Mouse (Mus musculus) NIH3T3 (cell line): Measurements from ENCODE around the gene Foxj3.
"Not testable (repeated sequence)": the region's sequence is repeated elsewhere in the genome, so short reads cannot be mapped to it uniquely, and the experiment has no call there.

Source experiments
- DNase-seq: peaks from one replicate; pipeline ENCODE4 v3.0.0-alpha.2; 2012; ENCODE audit warnings: low read depth

The Foxj3 gene

DNA sequence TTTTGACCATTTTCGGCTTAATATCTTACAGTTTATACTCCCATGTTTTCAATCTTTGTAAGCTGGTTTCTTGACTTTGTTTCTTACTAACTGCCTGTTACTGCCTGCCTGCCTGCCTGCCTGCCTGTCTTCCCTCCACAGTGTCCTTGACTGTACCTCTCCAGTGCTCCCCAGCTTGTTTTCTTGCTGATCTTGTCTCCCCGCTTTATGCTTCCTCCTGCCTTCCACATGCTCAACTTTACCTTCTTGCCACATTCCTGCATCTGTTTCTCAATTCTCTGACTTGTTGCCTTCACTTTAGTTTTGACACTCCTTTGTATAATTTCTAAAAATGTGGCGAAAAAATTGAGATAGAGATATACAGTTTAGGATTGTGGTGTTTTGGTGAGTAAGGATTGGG, 35.9 kb downstream of the Foxj3 start:
- DNase-seq: no peak

DNA sequence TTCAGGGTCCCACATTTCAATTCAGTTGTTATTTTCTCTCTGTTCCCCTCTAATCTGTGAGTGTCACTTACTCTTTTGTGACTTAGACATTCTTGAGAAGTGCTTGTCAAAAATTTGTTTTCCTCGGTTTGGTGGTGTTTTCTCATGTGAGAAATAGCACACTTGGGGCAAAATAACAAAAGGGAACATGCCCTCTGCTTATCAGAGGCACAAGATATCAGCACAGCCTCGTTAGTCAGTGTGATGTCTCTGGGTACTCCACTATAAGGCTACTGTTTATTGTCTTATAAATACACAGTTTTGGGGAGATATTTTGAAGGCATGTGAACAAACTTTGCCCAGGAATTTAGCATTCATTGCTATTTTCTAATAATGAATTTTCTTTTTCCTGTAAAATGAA, 37.7 kb downstream of the Foxj3 start:
- no peak for DNase-seq

DNA sequence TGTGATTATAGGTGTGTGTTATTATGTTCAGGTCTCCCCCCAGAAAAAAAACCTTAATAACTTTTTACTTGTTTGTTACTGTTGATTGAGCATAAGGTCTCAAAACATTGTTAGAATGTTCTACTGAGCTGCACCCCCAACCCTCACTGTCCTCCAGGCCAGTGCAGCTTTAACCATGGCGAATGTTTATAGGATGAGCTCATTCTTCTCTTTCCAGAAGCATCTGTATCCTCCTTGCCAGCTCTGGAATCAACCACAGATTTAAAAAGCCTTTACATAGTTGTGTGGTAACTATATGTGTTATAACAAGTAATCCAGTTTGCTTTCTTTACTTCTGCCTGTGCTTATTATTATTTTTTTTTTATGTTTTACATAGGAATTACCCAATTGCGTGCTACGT, 38.7 kb downstream of the Foxj3 start:
- DNase-seq: peak; percentile 52

DNA sequence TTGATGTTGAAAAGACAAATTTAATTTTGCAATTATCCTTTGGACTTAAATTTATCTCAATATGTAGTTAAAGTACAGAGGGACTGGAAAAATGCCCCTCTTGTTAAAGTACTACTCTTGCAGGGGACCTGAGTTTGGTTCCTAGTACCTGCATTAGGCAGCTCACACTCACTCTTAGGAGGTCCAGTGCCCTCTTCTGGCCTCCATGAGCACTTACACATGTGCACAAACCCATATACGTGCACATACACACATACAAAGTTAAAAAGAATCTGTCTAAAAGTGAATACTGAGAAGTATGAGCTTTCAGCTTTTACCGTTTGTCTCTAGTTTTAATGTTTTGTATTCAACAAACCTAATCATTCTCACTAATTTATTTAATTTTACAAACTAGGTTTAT, 51.2 kb downstream of the Foxj3 start:
- DNase-seq: no peak

DNA sequence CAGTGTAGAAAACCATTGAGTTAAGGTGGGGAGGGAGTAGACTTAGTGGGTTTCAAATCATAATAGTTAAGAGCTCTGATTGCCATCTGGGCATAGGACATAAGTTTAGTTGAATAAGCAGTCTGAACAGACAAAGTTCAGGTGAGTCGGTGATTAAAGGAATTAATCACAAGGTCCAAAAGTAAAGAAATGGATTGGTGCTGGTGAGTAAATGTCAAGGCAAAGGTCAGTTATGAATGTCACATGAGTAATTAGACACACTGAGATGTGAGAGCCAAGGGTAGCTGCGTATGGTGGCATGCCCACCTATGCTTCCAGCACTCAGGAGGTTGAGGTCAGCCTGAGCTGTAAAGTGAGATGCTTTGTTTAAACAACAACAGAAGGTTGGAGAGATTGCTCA, 52.6 kb downstream of the Foxj3 start:
- DNase-seq: no peak

DNA sequence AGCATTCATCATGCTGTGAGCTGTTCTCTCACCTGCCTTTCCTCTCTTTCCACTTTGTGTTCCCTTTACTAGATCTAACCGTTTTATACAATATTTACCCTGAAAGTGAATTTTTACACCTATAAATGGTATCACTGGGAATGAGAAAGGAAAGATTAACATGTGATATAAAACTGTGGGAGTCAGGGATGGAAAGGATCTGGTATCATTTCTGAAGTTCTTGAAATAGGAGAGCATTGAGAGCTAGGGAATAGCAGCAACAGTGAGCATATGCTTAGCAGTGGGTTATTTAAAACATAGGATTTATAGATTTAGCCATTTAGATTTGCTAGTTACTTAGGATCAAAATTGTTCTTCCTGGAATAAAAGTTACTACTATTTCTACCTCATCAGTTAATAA, 53.2 kb downstream of the Foxj3 start:
- no peak for DNase-seq

DNA sequence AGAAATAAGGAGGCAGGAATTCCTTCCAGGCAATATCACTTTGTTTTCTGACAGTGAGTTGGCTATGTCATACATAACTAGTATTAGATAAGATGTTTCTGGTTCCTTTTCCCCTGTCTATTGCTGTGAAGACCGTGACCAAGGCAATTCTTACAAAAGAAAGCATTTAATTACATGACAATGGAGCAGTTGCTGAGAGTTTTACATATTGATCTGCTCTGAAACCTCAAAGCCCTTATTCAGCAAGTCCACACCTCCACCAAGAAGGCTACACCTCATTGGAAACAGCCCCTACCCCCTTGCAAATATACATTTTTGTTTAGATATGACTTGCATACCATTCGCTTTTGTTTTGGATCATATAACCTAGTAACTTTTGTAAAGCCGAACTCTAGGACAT, 55.7 kb downstream of the Foxj3 start:
- no peak for DNase-seq

DNA sequence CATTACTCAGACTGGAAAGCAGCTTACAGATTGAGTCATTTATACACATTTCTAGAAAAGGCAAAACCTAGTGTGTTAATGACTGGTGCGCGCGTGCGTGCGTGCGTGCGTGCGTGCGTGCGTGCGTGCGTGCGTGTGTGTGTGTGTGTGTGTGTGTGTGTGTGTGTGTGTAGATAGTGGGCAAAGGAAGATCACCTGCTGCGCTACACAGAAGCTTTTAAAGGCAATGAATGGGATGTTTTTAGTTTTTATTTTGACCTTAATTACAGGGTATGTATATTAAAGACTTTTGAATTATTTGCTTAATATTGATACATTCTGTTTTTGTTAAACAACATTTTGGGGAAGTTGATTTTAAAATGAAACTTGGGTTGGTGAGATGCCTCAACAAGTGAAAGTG, 57.5 kb downstream of the Foxj3 start:
- no peak for DNase-seq

DNA sequence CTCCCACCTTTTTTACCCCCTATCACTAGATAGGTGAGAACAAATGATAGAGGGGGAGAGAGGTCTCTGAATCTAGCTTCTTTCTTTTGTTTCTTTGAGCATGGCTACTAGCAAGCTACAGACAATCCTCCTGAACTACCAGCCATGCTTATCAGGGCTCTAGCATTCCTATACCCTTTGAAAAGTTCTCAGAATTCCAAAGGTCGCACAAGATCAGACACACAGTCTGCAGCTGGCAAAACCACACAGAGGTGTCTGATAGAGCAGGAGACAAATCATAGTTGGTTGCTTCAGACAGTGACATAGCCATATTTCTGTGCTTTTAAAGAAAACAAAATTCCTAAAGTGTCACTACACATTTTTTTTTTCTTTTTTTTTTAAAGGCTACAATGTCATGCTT, 62.8 kb downstream of the Foxj3 start:
- DNase-seq: no peak

DNA sequence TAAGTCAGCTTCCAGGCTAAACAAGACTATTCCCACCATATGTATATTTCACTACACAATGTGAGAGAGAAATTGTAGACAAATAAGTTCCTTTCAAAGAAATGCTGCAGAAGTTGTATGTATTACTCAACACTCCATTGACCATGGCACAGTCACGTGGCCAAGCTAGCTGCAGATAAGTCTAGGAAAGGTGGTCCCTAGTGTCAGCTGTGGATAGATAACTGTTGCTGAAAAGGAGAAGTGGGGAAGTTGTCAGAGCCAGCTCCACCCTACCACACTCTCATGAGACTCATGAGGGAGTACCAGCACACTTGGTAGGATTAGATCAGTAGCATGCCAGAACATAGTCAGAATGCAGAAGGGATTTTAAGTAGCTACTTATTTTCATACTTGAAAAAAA, 72.7 kb downstream of the Foxj3 start:
- DNase-seq: no peak

DNA sequence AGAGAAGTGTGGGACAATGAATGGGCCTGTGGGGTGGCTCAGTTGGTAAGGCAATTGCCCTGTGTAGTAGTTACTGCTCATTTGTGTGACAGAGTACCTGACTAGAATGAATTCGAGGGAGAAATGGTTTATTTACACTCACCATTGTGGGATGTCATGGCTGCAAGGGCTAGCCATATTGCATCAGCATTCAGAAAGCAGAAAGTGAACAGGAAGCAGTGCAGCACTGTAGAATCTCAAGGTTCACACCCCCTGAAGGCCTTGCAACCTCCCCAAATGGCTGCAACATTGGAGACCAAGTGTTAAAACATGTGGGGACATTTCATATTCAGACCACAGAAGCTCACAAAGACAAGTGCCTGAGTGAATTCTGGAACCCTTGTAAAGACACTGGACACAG, 77.3 kb downstream of the Foxj3 start:
- no peak for DNase-seq

DNA sequence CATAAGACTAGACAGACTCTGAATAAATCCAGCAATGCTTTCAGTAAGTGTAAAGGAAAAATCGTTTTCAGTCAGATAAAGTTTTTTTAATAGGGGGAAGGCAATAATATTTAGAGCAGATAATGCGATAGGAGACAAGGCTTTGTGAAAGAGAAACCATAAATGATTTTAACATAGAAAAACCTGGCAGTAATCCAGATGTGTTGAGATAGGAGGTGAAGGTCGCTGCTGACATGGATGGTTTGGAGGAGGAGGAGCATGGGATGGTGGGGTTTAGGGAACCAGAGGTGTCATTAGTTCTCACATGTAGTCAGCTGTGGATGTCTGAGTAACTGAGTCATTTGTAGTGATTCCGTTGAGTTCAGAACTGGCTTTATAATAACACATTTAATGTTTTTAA, 77.9 kb downstream of the Foxj3 start:
- no peak for DNase-seq

DNA sequence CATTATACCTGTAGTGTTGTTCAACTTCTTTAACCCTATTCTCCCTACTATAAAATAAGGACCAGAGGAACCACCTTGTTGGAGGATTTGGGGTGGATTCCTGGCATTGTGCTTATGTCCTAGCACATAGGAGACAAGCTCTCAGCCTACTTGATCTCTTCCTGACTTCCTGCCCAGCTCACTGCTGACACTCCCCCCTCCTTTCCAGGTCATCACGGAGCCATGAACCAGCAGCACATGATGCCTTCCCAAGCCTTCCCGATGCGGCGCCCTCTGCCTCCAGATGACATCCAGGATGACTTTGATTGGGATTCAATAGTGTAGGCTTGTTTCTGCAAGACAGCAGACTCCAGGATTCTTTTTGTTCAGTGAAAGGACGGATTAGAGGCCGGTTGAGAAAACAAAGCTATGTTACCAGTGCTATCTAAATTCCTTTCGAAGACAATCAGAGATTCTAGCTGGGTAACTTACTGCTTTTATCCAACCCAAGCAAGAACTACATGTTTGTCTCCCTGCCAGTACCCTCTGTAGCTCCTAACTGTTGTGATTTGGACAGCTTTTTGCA, 89.4 kb downstream of the Foxj3 start:
- DNase-seq: no peak

DNA sequence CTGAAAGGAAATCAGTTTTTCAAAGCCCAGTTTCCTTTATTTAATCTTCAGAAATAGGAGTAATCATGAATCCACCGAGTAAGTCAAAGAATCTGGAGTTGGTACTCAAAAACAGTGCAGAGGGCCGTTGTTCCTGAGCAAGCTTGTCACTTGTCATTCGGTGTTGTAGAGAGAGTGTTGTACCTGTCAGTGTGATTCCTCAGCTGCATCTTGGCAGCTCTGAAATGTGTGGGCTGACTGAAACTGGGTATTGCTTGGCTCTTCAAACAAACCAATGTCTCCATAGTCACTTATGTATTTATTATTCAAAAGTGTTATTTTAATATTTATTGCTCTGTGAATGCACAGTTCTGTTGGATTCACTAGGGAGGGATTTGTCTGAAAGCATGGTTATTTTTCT, 90.1 kb downstream of the Foxj3 start:
- no peak for DNase-seq

DNA sequence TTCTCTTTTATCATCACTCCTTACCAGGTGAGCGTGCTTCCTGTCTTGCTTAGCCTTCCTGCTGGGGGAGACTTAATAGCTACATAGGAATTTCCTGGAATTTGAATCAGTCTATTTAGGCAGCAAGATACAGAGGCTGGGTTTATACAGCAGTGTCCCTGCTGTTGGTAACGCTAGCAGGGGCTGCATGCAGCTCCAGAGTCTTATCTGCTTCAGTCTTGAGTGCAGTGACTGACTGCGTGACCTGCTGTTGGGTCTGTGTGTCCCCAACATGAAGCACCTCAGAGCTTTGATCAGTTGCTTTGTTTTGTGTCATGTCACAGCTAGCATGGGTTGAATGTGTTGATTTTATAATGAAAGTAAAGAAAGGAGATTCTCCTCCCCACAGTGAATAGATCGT, 90.5 kb downstream of the Foxj3 start:
- no peak for DNase-seq

DNA sequence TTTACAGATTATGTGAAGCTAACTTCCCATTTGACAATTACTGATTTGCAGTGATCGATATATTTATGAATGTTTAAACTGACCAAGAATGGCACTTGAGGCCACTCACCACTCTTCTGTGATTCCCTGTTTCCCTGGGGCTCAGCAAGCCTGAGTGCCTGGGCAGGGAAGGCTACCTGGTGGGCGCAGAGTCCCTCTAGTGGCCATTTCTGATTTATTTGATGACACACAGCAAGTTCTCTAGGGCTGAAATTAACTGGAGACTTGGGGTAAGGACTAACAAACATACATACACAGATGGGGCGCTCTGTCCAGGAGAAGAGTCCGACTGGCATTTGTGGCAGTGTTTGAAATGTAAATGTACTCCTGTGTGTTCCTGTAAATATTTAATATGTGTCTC, 91.6 kb downstream of the Foxj3 start:
- DNase-seq: not testable (repeated sequence)

DNA sequence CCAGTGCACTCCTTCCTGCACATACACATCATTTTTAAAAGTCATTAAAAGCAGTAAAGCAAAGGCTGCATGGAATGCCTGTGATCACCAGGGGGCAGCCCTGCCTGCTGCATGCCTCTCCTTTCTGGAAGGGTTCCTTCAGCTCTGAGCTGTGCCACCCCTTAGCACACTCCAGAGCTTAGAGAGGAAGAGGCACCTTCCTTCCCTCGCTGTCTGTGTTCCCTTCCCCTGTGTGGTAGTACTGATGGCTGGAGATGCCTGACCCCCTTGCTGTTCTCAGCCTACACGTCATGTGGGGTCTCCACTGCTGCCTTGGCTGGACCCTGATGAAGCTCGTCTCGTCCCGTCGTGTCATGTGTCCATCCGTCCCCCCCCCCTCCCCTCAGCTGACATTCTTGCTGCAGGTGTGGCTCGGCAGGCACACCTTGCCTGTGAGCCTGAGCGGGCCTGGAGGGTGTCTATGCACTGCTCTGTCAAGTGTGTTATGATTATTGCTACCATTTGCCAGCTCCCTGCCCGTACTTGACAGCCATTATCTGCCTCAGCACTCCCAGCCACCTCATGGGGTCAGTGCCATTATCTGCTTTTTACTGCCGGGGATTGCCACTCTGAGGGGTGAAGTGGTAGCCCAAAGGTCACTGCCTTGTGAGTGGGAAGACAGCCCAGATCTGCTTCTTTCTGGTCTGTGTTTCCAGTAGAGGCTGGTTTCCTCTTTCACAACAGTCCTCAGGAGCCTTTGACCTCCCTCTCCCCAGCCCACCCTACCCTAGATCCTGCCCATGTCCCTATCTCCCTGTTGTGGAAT, 94.5 kb downstream of the Foxj3 start:
- DNase-seq: peak; percentile 84

DNA sequence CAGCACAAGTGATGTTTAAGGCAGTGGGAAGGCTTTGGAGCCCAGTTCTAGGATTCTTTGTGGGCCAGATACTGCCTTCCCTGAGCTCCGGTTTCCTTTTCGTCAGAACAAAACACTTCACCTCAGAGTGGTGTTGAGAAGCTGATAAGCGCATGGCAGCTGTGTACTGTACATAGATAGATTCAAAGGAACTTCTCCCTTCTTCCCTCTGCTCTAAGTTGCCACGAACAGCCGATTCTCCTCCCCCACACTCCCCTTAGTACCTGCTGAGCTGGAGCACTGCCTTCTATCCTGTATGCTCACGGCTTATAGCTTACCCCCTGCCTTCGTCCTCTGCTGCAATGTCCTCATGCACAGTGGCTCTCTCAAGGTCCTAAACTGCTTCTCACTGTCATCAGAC, 95.9 kb downstream of the Foxj3 start:
- no peak for DNase-seq

DNA sequence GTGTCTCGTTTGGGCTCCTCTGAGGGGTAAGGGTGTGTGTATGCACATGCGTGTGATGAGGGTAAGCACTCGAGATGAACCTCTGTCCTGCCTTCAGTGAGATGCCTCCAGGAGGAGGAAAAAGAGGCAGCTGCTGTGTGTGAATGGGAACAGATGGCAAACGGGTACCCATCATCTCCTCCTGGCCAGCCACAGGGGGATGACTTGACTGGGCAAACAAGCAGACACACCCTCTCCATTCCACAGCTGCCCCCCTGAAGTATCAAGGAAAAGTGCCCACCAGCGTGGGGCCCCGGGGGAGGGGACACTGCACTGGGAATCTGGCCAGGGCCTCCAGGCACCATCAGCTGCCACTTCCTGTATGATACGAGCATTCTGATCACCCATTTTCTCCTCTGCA, 96.5 kb downstream of the Foxj3 start:
- DNase-seq: no peak

DNA sequence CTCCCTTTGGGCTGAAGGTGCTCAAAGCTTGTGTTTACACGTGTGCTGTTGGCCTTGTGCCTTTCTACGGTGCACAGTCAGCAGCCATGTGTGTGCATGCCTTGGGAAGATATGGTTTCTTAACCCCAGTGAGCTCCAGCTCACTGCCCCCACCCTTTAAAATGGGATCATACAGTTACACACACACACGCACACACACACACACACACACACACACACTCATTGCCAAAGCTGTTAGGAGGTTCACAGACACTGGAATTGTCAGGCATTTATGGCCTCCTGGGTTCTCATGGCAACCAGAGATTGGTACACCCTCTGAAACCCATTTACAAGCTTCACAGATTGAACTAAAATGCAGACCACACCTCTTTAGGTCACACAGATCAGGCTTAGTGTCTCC, 97.1 kb downstream of the Foxj3 start:
- no peak for DNase-seq

DNA sequence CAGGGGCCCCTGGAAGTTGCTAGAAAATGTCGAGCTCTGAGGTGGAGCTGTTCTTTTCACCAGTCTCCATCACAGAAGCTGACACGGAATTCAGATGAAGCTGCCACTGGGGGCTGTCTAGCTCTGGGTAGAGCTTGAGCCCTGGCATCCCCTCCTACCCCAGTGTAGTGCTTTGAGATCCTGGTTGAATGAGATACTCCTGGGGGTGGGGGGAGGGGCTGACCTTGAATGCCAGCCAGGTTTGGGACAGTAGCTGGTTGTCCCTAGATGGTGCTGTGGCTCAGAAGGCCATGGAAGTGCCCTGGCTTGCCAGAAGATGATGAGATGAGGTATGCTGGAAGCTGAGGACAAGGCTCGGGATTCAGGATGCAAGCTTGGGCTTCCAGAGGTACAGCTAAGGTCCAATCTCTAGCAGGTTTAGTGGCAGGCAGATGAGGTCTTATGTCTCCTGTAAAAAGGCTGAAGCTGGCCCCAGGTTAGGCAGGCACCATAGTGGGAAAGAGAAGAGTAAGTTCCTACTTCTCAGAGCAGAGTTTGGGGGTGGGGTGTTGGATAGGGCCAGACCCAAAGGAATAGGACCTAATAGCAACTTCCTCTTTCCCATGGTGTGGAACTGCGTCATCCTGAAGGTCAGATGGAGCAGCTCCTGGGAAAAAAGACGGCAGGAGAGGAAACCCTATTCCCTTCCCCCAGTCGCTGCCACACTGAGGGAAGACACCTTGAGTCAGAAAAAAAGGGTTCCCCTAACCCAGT, 98.3 kb downstream of the Foxj3 start:
- no peak for DNase-seq

DNA sequence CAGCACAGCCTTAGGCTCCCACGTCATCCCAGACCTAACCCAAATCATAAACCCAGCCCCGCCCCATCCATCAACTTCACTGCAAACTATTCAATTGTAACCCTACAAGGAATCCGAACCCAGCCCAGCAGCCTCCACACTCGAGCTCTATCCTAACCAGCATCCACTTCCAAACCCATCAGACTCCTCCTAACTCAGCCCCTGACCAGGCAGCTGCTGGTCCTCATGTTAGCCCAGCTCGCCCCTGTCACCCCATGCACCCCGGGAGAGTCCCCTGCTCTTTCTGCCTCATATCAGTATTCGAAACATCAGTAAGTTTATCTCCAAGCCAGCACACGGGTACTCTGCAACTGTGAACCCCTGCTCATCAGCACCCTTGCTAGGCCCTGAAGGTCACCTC, 98.9 kb downstream of the Foxj3 start:
- DNase-seq: no peak

DNA sequence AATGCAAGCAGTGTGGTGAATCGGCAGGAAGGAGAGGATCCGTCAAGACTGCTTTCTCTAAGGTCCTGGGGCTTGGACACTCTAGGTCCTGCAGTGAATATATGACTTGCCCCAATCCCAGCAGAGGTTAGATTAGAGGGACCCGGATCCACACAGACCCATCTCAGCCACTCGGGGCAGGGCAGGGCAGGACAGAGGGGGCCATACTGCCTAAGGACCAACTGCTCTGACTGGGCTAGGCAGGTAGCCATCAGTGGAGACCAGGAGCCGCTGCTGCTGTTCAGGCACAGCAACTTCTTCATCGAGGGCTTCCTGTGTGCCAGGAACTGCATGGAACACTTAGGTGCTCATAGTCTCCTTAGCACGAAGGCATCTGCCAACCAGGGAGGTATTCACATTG, 99.9 kb downstream of the Foxj3 start:
- DNase-seq: no peak
